In the genomic region with DNA sequence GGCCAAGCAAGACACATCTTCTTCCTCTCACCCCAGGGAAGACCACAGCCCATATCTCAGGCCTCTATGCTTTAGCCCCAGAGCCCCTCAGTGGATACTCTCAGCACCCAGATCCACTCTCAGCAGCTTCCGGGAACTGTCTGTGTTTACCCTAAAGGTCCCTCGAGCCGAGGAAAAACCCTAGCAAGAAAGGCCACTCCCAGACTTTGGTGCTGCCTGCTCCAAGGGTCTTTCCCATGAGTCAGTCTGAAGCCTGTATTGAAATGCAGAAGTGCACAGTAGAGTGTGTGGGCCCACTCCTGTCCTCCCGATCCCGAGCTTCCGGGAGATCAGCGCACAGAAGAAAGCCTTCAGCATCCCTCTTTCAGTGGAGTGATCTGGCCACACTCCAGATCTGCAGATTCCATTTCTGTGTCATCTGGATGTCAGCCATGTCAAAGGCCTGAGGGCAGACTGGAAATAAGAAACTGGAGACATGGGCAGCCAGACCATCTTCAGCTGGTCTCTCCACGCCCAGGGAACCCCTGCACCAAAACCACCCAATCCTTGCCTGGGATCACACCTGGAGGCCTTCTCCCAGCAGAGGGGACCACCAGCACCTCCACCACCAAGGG, we compare ENCODE assay signal across 14 mouse cellular contexts. TPM values are rescaled to one million over a fixed set of nuclear protein-coding genes. Genes with fewer than 3 reads are reported as not detected.
DNase-seq lines count a peak whose midpoint lies in the region; ATAC-seq and TF ChIP-seq lines count a peak whose summit lies in the region.
"Had no signal": no experiment of that assay in that cellular context is flagged by ENCODE, and none has a peak within 500 bp of the region (broad histone marks: within the 10 kb centered on the region; RNA-seq: fewer than 3 reads in every experiment).

No protein-coding gene starts in this region.

- DNase-seq in heart, adult 11 months, result peak; percentile 90
- no peak for DNase-seq in heart, postnatal 4 days
- peak; percentile 57 for DNase-seq in lung, embryonic 14.5 days
- no peak for DNase-seq in lung, adult 2 months
- peak; percentile 62 for DNase-seq in adrenal gland, postnatal 14 days
- peak; percentile 31 to 40 for DNase-seq in cerebellum, postnatal 36 days
- DNase-seq in right cerebral cortex, postnatal 25 days, result no peak
- DNase-seq in midbrain, postnatal 0 days (ENCODE audit: low spot score), result no peak

- ATAC-seq in lung, embryonic 14.5 days (ENCODE audit: insufficient read depth), result no peak
- ATAC-seq in midbrain, postnatal 0 days (ENCODE audit: low FRiP score), result no peak
- ATAC-seq: midbrain, embryonic 15.5 days had no signal

- H3K4me2 ChIP-seq in lung, embryonic 14.5 days, result no peak overlapping the region
- no peak overlapping the region for H3K4me2 ChIP-seq in midbrain, postnatal 0 days (ENCODE audit: low read depth, low read length, poor library complexity, severe bottlenecking)
- H3K4me2 ChIP-seq: forebrain, embryonic 12.5 days; hindbrain, embryonic 15.5 days; lung, embryonic 15.5 days; midbrain, embryonic 15.5 days had no signal

- no peaks in the 10 kb centered on the region for H3K36me3 ChIP-seq in lung, embryonic 14.5 days (ENCODE audit: insufficient read depth)
- H3K36me3 ChIP-seq in midbrain, postnatal 0 days (ENCODE audit: insufficient read depth, low read length), result no peaks in the 10 kb centered on the region
- H3K36me3 ChIP-seq: forebrain, embryonic 12.5 days; hindbrain, embryonic 15.5 days; lung, embryonic 15.5 days; midbrain, embryonic 15.5 days had no signal

- H3K9me3 ChIP-seq in lung, embryonic 14.5 days (ENCODE audit: low read depth, low read length), result no peaks in the 10 kb centered on the region
- no peaks in the 10 kb centered on the region for H3K9me3 ChIP-seq in midbrain, postnatal 0 days (ENCODE audit: low read length)
- H3K9me3 ChIP-seq: forebrain, embryonic 12.5 days; hindbrain, embryonic 15.5 days; lung, embryonic 15.5 days; midbrain, embryonic 15.5 days had no signal

- no peak overlapping the region for H3K4me3 ChIP-seq in lung, embryonic 14.5 days (ENCODE audit: low read depth, low read length)
- H3K4me3 ChIP-seq in lung, adult 2 months (replicated peaks; ENCODE audit: extremely low read depth, low read depth, low read length), result no peak overlapping the region
- H3K4me3 ChIP-seq in midbrain, postnatal 0 days (ENCODE audit: low read depth, low read length), result no peak overlapping the region
- H3K4me3 ChIP-seq: forebrain, embryonic 12.5 days; hindbrain, embryonic 15.5 days; layer of hippocampus, adult 2 months; lung, embryonic 15.5 days; midbrain, embryonic 15.5 days had no signal

- no peak overlapping the region for H3K27ac ChIP-seq in lung, embryonic 14.5 days (ENCODE audit: low read depth)
- H3K27ac ChIP-seq in midbrain, postnatal 0 days (ENCODE audit: low read depth, low read length), result no peak overlapping the region
- H3K27ac ChIP-seq: forebrain, embryonic 12.5 days; hindbrain, embryonic 15.5 days; layer of hippocampus, adult 2 months; lung, embryonic 15.5 days; midbrain, embryonic 15.5 days had no signal

- H3K9ac ChIP-seq in lung, embryonic 14.5 days, result no peak overlapping the region
- no peak overlapping the region for H3K9ac ChIP-seq in midbrain, postnatal 0 days (replicated peaks; ENCODE audit: low read length, poor library complexity, severe bottlenecking)
- H3K9ac ChIP-seq: forebrain, embryonic 12.5 days; hindbrain, embryonic 15.5 days; lung, embryonic 15.5 days; midbrain, embryonic 15.5 days had no signal

- TF ChIP-seq POLR2A in lung, adult 2 months (IDR thresholded peaks at IDR 0.05; ENCODE audit: borderline replicate concordance, extremely low read depth, low read depth, low read length), result no peak

- 50% methylated on average over 8 of the region's 8 CpGs for WGBS in lung, embryonic 14.5 days
- 52% methylated on average over 8 of the region's 8 CpGs for WGBS in lung, adult 2 months
- 74% methylated on average over 8 of the region's 8 CpGs for WGBS in midbrain, postnatal 0 days

- no peaks in the 10 kb centered on the region; the same call in 1 of the 2 replicates for H3K4me1 ChIP-seq in lung, embryonic 14.5 days (ENCODE audit: insufficient read depth)
- H3K4me1 ChIP-seq in lung, adult 2 months (ENCODE audit: control insufficient read depth, insufficient read depth, low read length), result 0 out of 2 replicates have a peak, but pooled peaks cover 2% of the 10 kb centered on the region
- H3K4me1 ChIP-seq in midbrain, postnatal 0 days (ENCODE audit: insufficient read depth, low read length), result no peaks in the 10 kb centered on the region

- no peak for TF ChIP-seq CTCF in lung, embryonic 14.5 days (IDR thresholded peaks at IDR 0.05; ENCODE audit: low read depth)
- no peak for TF ChIP-seq CTCF in lung, adult 2 months (IDR thresholded peaks at IDR 0.05; ENCODE audit: insufficient read depth, low read length)
- TF ChIP-seq CTCF in midbrain, postnatal 0 days (IDR thresholded peaks at IDR 0.05), result no peak

- H3K27me3 ChIP-seq in lung, embryonic 14.5 days (ENCODE audit: insufficient read depth, low read length), result peaks cover 8% of the 10 kb centered on the region; the same call in 1 of the 2 replicates
- no peaks in the 10 kb centered on the region for H3K27me3 ChIP-seq in midbrain, postnatal 0 days (ENCODE audit: insufficient read depth, low read length)
- H3K27me3 ChIP-seq: midbrain, embryonic 15.5 days had no signal

RNA-seq across cellular contexts. Expression of a gene that starts 1.5 kb away (rescaled TPM):
- total RNA-seq in heart, postnatal 4 days (2021), result under 1 TPM; 0.16 to 0.17 TPM
- 0.12 TPM in 1 of 2 replicates, not detected in the other for polyA plus RNA-seq in lung, embryonic 14.5 days (2014; fragmentation: Nextera tagmentation; extraction: Ambion mirVana)
- 9.2 and 12.9 TPM in 2 replicates for polyA plus RNA-seq in lung, adult 2 months (2012; rRNA removed)
- total RNA-seq in adrenal gland, postnatal 14 days (2021), result 0.30 and 3.4 TPM in 2 replicates
- 0.16 TPM in 1 of 2 replicates, not detected in the other for total RNA-seq in midbrain, postnatal 0 days (2014; rRNA removed)
- polyA plus RNA-seq in midbrain, postnatal 0 days (2015; fragmentation: Nextera tagmentation; extraction: Ambion mirVana), result 0.06 TPM in 2 replicates
- total RNA-seq: layer of hippocampus, adult 2 months; left cerebral cortex, postnatal 25 days had no signal
- polyA plus RNA-seq: forebrain, embryonic 12.5 days; hindbrain, embryonic 15.5 days had no signal

RNA-seq across cellular contexts. Expression of a gene that starts 37.4 kb away (rescaled TPM):
- total RNA-seq in heart, postnatal 4 days (2021), result 10 to 100 TPM; 25.8 to 26.8 TPM
- polyA plus RNA-seq in lung, embryonic 14.5 days (2014; fragmentation: Nextera tagmentation; extraction: Ambion mirVana), result 140 and 153 TPM in 2 replicates
- polyA plus RNA-seq in lung, adult 2 months (2012; rRNA removed), result 17.0 and 21.4 TPM in 2 replicates
- 19.9 and 21.4 TPM in 2 replicates for total RNA-seq in adrenal gland, postnatal 14 days (2021)
- total RNA-seq in midbrain, postnatal 0 days (2014; rRNA removed), result 19.8 and 22.6 TPM in 2 replicates
- 20.8 and 22.0 TPM in 2 replicates for polyA plus RNA-seq in midbrain, postnatal 0 days (2015; fragmentation: Nextera tagmentation; extraction: Ambion mirVana)

RNA-seq across cellular contexts. Expression of a gene that starts 57.8 kb away (rescaled TPM):
- total RNA-seq in heart, postnatal 4 days (2021), result 1 to 10 TPM; 4.5 to 6.0 TPM
- polyA plus RNA-seq in lung, embryonic 14.5 days (2014; fragmentation: Nextera tagmentation; extraction: Ambion mirVana), result 4.3 and 5.1 TPM in 2 replicates
- polyA plus RNA-seq in lung, adult 2 months (2012; rRNA removed), result 9.4 and 10.0 TPM in 2 replicates
- total RNA-seq in adrenal gland, postnatal 14 days (2021), result 3.4 and 5.6 TPM in 2 replicates
- total RNA-seq in midbrain, postnatal 0 days (2014; rRNA removed), result 13.6 and 23.1 TPM in 2 replicates
- 25.2 and 25.9 TPM in 2 replicates for polyA plus RNA-seq in midbrain, postnatal 0 days (2015; fragmentation: Nextera tagmentation; extraction: Ambion mirVana)

Comparison
In these comparisons a context has a peak if more than half of its experiments do, and no peak if none do; other contexts are left out.
1. DNase-seq: peak in heart, adult 11 months (single experiment), lung, embryonic 14.5 days (single experiment), adrenal gland, postnatal 14 days (single experiment) and cerebellum, postnatal 36 days (2 of 2); none in heart, postnatal 4 days (single experiment), lung, adult 2 months (single experiment), right cerebral cortex, postnatal 25 days (single experiment) and midbrain, postnatal 0 days (single experiment).